Mouse (Mus musculus) thymus, postnatal 10 days (tissue): ENCODE measurements around the gene Fgr.

ENCODE experiments used
- DNase-seq, 2 experiments: peaks; one replicate each; pipeline ENCODE4 v3.0.0; 2021; ENCODE audit warnings: low spot score in 2 of 2

Gene Fgr

DNA sequence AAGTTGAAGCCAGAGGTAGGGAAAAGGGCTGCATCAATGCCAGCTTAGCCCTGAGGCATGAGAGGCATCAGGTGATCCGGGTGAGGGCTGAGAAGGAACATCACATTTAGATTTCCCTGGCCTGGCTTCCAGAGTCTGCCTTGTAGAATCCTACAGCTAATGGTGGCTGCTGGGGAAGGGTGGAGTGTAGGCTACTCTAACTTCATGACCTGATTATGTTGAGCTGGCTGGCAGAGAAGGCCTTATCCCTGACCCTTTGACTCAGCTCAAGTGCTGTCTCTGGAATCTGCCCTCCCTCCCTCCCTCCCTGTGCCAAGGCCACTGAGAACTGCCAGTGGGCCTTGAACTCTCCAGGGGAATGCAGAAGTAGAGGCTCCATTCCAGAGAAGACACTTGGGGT is 61.6 kb downstream of the Fgr start:
- DNase-seq: no peak

DNA sequence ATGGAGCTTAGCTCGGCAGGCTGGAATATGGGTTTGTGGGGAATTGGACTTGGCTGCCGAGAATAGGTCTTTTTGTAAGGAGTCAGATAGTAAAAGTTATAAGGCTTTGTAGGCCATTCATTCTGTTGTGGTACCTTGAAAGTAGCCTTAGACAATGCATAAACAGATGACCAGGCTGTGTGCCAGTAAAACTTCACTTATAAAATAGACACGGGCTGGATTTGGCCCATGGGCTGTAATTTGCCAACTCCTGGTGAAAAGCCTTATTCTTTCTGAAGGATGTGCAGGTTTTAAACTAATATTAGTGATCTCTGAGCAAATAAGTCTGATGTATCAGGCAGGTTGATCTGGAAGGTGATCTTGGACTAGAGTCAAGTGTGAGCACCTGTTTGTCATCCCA is 62.1 kb downstream of the Fgr start:
- DNase-seq: no peak

DNA sequence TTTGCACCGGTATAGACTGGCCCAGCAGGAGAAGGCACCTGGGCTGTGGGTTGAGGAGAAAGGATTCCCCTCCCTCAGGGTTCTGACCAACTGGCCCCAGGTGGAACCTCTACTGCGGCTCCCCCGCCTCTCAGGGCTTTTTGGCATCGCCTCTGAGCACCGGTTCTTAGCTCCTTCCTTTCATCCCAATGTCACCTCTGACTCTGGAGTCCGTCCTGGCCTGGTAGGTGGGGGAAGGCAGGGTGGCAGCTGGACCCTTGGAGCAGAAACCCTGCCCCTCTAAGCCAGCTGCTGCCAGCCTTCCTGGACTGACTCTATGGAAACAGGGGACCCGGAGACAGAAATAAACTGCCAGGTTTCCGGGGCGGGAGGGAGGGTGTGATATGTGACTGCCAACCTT is 63.4 kb downstream of the Fgr start:
- no peak for DNase-seq

DNA sequence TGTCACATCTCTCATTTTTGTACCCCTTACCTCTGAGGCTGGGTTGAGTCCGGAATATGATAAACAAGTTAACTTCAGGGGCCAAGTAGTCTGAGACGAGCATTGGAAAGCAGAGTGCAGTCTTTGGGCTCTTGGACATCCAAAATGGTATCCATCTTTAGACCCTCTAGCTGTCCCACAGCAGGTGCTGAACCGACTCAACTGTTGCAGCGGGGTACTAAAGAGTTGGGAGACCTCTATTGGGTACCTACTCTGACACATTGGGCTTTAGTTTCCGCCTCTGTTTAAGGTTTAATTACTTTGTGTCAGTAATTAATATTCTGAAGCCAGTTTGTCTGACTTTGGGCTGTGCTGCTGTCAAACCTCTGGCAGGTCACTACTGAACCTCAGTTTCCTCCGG is 63.9 kb downstream of the Fgr start:
- DNase-seq: no peak

DNA sequence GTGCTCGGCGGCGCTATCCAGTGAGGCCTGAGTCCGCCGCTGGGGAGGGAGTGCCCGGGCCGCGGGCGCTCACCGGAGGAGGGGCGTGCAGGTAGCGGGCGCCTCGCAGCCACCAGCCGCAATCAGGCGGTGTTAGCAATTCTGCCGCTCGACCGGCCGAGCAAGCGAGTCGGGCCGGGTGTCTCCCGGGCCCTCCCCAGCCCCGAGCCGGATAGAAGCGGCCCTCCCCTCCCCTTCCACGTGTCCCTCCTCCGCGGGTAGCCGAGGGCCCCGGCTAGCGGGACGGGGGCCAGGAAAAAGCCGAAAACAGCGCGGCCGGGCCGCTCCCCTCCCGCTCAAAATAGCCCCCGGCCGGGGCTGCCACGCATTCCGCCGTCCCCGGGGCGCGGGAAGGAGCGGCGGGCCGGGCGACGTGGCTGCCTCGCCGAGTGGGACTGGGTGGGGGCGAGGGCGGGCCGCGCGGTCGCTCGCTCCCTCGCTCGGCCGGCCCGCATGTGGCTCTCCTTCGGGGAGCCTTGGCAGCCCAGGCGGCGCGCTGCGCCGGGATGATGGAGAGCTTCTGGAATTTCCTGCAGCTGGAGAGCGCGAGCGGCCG is 64.7 kb downstream of the Fgr start:
- DNase-seq: no peak

DNA sequence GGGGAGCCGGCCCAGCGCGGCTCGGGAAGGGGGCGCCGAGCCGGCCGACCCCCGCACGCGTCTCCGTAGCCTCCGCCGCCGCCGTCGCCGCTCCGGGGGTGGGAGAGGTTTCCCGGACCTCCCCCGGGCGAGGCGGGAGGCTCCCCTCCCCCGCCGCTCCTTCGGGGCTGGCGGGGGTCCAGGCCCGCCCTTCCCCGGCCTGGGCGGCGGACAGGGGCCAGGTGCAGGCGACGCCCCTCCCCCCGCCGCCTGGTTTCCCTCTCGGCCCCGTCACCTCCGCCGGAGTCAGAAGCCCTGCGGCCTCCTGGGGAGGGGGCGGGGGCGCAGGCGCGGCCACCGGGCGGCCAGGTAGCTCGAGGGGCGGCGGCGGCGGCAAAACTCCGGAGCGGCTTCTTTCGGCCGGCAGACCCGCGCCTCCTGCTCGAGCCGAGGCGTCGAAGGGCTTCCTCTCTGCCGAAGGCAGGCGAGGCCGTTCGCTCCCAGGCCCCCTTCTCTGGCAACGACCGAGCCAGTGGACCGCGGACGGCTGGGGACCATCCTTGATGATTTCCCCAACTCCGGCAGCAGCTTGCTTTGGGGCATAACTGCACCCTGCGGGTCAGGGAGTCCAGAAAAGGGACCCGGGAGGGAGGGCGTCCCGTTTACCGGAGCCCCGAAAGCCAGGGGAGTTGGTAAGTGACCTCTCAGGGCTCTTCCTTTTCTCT is 65.4 kb downstream of the Fgr start:
- DNase-seq: no peak

DNA sequence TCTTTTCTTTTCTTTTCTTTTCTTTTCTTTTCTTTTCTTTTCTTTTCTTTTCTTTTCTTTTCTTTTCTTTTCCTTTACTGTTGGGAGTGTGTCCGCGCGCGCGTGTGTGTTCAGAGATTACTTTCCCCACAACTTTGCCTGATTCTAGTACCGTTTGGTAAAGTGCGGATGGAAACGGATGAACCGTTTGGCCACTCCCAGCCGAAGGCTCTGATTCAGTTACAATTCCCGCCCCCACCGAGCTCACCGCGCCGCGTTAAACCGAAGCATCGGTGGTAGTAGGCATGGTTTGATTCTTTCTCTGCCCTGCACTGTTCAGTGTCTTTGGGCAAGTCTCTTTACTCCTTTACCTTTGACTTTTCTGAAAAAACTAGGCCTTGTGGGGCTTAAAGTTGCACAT is 65.9 kb downstream of the Fgr start:
- no peak for DNase-seq

DNA sequence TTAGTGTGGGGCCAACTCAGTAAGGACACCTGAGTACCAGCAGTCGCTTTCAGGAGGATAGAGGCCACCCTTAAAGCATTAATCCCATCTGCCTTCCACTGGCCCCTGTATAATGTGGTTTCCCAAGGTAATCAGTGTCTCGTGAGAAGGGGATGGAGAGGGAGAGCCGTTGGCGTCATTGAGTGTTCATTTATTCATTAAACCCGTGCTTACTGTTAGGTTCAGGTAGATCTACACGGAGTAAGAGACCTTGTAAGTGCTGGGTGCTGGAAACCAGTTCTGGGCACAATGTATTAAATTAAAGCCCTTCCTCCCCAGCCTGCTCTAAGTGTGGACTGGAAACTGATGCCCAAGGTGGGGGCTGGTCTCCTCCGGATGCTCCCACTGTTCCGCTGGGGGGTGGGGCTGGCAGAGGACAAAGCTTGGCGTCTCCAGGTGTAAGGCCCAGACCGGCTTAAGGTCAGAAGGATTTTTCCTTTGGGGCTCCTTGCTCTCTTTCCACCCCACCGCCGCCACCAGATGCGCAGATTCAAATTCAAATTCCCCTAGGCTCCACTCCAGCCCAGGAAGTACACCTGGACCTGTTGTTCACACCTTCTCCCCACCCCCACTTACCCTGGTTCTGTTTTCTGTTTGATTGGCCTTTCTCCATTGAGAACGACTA is 66.5 kb downstream of the Fgr start:
- DNase-seq: no peak

DNA sequence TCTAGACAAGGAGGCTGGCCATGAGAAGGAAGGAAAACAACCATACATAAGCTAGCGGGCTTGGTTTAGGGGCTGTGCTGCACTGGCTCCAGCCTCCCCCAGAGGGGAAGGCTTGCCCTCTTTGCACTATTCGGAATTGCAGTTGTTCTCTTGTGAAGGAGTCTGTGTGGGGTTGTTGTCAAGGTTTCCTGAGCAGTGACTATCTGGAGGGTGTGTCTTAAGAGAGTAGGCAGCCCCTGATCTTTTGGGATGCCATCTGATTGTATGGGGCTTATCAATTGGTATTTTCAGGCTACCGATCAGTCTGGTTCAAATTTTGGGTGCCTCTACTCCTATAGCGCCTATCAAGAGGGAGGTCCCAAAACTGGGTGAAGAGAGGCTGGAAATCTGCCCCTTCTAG is 68.3 kb downstream of the Fgr start:
- DNase-seq: no peak

DNA sequence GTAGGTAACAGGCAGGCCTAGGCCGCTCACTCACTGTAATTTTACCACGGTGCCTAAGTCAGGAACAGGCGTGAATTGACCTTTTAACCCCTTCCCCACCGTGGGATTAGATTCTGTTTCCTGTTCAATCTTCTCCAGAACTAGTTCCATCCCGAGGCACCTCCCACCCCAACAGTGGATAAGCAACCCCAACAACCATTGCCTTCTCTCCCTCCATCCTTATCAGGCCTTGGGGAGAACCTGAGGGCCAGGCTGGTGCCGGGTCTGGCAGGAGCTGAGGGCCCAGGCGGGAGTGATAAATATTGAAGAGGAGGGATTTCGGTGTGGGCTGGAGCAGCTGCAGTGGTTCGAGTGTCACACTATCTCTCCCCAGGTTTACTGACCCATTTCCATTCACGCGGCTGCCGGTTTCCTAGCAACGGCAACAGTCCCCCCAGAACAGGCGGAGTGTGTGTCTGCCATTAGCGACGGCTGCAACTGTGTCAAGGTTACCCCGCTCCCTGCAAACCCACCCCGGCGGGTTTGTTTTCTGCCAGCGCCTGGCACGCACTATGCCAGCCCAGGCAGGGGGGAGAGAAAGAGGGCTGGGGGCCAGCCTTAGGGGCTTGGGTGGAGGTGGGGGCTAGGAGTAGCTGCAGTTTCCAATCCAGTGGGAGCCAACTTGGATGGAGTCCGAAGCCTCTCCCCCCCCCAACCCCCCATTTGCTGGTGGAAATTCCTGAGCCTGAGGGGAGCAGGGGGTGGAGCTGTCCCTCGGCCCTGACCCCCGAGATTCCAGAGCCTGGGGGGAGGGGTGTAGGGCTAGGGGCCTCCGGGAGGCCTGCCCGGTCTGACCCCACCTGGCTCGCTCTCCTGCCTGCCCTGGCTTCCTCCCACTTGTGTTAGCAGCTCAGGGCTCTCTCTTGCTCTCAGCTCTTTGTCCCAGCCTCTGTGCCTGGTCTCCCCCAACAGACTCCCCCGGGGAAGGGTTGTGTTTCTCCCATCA is 69.0 kb downstream of the Fgr start:
- DNase-seq: no peak

DNA sequence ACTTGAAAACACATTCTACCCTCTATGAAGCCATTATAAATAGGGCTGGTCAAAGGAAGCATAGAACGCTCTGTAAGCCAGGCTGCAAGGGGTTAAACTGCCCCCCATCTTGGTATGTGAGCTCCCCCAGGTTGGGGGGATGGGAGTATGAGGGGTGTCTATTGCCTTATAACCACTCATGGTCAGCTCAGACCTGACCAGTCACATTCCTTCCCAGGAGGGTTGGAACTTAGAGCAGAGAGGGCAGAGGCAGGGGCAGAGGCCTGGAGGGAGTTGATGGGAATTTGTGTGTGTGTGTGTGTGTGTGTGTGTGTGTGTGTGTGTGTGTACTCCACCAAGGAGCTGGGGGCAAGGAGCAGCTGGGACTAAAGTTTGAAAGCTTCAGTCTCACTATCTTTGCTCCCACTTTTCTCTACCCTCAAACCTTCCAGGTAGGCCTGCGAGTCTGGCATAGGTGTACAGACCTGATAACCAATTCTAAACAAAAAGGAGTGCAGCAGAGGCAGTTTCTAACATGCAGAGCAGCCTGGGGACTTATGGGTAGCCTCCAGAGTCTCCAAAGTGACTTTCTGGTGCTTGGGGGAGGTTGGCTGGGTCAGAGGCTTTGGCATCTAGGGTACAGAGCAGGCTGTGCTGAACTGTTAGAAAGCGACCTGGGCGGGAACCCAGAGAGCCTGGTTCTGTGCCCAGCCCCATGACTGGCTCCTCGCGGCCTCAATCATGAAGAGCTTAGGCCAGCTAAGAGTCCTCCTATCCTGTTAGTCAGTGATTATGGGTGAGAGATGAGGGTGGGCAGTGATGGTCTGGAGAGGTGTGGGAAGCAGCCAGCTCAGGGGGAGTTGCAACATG is 70.1 kb downstream of the Fgr start:
- DNase-seq: no peak

DNA sequence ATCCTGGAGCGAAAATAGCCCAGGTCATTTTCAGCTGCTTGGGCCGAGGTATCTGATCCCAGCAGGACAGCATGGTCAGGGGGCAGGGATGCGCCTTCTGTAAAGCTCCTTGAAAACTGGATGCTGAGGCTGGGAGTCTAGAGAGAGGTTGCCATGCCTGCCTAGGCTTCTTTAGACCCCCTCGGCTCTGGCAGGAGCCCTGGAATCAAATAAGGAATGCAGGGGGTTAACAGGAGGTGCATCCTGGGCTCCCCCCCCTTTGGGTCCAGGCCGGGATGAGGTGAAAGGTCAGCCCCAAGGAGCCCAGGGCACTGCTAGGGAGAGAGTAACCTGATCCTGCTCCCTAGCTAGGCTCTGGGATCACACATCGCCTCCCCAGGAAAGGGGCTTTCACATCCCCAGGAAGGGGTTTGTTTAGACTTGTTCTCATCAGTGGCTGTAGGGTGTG is 70.8 kb downstream of the Fgr start:
- DNase-seq: no peak

DNA sequence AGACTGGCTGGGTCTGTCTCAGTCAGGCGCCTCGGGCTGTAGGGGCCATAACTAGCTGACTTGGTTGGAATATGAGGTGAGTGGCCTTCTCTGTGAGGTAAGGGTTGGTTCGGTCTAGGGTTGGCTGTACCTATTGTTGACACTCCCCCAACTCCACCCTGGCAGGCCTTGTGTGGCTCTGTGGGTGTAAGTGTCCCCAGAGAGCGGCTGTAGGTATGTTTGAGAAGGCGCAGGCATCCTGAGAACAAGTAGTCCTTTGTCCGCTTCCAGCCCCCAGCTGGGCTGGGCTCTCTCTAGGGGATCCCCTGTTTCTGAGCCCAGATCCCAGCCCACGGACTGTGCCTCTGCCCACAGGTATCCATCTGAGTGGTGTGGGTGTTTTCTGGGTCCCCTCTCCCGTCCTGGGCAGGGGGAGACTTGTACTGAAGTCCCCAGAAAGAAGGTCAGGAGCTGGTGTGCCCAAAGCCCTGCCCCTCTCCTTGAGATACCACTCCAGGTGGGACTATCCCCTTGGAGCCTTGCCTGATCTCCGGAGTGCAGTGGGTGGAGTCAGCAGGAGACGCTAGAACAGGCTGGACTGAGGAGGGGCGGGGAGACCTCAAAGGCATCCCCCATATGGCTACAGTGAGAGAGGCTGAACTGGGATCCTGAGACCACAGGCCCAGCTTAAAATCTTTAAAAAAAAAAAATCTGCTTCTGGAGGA is 72.0 kb downstream of the Fgr start:
- no peak for DNase-seq

DNA sequence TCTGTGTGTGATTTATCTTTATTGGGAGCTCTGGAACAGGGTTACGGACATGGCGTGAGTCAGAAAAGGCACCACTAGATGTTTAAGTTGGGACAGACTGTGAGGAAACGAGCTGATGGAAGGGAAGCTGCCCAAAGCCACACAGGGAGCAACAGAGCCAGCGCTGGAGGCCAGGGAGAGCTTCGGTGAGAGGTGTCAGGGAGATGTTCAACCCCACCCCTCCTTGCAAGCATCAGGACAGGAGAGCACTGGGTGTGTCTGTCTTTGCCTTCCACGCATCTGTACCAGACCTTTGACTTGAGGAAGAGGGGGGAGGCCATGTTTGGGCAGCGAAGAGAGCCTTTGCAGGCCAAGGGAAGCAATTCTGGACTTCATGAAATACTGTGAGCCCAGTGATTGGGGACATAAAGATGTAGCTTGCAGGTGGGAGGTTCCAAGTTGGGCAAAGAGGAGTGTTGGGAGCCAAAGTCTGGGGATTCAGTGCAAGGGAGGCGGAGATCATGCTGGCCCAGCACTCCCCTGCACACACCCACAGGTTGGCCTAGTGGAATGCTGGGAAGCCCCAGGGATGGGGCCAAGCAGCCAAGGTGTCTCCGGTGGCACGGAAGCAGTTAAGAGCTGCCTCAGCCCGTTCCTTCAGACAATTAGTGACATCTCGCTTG is 72.9 kb downstream of the Fgr start:
- DNase-seq: no peak

DNA sequence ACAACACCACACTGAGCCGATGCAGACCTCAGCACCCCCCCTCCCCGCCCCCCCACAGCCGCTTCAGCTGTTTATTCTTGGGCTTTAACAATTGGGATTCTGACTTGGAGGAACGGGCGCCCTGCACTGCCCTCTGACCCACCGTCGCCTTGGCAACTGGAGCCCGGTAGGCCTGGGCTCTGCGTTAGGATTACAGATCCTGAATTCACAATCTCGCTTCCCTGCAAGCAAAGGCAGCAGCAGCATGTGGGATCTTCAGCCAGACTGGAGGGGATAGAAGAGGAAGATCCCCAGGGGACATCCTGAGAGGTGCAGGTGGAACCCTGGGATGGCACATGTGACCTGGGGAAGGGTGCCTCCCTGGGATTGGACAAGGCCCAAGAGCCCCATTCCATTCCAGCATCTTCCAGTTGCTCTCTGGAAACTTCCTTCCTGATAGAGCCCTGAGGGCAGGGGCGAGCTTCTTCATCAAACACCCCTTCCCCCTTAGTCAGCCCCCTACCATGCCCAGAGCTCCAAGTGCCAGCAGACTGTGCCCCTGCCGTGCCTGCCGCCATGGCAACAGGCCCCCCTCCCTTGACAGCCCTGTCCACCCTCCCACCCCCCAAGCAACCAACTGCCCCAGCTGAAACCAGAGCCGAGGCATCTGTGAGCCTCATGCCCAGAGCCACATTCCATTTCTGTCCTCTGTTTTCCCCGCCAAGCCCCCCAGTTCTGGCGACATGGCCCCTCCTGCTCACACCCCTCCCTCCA is 73.6 kb downstream of the Fgr start:
- no peak for DNase-seq

DNA sequence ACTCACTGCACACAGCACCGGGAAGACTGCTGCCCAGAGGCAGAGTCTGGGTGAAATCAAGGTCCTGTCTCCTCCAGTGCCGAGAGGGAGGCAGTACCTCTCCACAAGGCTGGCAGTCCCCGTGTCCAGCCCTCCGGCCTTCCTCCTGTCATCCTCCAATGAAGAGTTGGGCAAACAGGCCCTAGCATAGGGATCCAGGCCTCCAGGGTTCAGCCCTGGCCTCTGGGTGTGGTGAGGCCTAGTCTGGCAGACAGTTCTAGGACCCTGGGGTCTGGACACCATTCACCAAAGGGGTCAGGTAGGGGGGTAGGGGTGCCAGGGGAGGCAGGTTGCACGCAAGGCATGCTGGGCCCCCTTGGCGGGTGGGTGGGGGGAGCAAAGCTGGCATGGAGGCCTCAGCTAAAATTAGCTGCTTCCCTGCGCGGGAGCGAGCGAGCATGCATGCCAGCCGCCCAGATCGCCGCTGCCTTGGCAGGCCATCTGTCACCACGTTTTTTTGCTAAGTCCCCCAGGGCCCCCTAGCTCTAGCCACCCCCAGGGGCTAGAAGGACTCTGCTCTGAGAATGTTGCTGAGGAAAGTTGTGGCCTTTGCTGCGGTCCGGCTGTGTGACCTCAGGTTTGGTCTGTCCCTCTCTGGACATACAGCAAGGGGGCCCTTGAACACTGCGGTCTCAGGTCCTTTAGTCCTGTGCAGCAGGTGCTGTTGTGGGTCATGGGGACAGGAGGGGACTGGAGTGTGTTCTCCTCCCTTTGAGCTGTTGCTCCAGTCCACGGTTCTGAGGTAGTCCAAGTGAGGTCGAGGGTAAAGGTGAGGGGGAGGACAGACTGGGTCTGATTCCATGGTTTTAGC is 75.4 kb downstream of the Fgr start:
- no peak for DNase-seq

DNA sequence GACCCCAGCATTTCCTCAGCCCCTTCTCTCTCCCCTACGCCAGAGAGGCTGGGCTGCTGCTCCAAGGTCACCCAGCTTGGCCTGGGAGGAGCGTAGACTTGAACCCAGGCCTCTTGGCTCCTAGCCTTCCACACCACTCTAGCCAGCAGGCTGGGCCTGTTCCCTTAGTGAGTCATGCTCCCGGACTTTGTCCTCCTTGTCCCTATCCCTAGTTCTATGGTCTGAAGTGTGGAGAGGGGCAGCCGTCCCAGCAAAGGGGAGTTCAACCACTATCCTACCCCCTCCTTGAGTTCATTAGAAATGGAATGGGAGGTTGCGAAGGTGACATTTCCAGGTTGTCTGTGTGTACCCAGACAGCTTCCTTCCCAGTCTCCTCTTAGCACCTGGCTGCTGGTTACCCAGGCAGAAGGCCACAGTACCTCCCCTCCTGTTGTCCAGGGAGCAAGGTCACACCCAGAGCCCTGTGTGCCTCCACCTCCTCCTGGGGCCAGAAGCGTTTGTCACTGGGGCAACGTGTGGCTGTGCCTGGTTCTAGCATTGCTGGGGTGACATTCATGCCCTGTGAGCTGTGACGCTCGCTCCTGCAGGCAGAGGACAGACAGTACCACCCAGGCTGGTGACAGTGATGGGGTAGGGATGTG is 76.4 kb downstream of the Fgr start:
- DNase-seq: no peak
